Mouse (Mus musculus) heart, embryonic 14.5 days (tissue): ENCODE data around the gene Pbx1. TPM values are rescaled to one million over a fixed set of nuclear protein-coding genes. Genes with fewer than 3 reads are reported as not detected.

Experiments used
- ATAC-seq: fragments of 200-750 bp; cut with Nextera tagmentation; 2 replicates; pipeline ENCODE4 v1.8.0; 2017; ENCODE audit warnings: low read depth, moderate TSS enrichment; ENCODE audit not compliant: insufficient number of reproducible peaks, insufficient read depth, low FRiP score
- H3K27ac ChIP-seq, 2 experiments: fragments of 200-500 bp in 1 of 2; fragments of 300-500 bp in 1 of 2; sonication (generic) in 1 of 2; replicated peaks in 1 of 2; 2 replicates each; pipeline ENCODE4 v1.5.1; 2012 to 2014; ENCODE audit warnings: low read depth in 2 of 2, low read length in 2 of 2, control low read depth in 1 of 2, mild to moderate bottlenecking in 1 of 2, mixed read lengths in 1 of 2; ENCODE audit not compliant: control insufficient read depth in 1 of 2, insufficient read depth in 1 of 2
- H3K27me3 ChIP-seq: fragments of 300-500 bp; sonication (generic); 2 replicates; pipeline ENCODE4 v1.6.1; 2014; ENCODE audit warnings: mild to moderate bottlenecking, low read length, control low read depth; ENCODE audit not compliant: control insufficient read depth, insufficient read depth
- H3K36me3 ChIP-seq: fragments of 300-500 bp; sonication (generic); 2 replicates; pipeline ENCODE4 v1.6.1; 2014; ENCODE audit warnings: mild to moderate bottlenecking, control low read depth, low read length, mixed read lengths; ENCODE audit not compliant: control insufficient read depth, insufficient read depth
- H3K4me1 ChIP-seq, 2 experiments: fragments of 200-500 bp in 1 of 2; fragments of 300-500 bp in 1 of 2; sonication (generic) in 1 of 2; 2 replicates each; pipeline ENCODE4 v1.6.1; 2012 to 2014; ENCODE audit warnings: low read length in 2 of 2, control low read depth in 1 of 2, mixed read lengths in 1 of 2; ENCODE audit not compliant: control insufficient read depth in 2 of 2, insufficient read depth in 2 of 2
- H3K4me2 ChIP-seq: fragments of 300-500 bp; sonication (generic); 2 replicates; pipeline ENCODE4 v1.6.1; 2014; ENCODE audit warnings: mild to moderate bottlenecking, low read length
- H3K4me3 ChIP-seq, 2 experiments: fragments of 200-500 bp in 1 of 2; fragments of 300-500 bp in 1 of 2; sonication (generic) in 1 of 2; 2 replicates each; pipeline ENCODE4 v1.5.1; 2012 to 2014; ENCODE audit warnings: low read length in 2 of 2, mild to moderate bottlenecking in 2 of 2, control low read depth in 1 of 2, low read depth in 1 of 2, moderate library complexity in 1 of 2; ENCODE audit not compliant: control insufficient read depth in 1 of 2, insufficient read depth in 1 of 2
- H3K9ac ChIP-seq: fragments of 300-500 bp; sonication (generic); 2 replicates; pipeline ENCODE4 v1.6.1; 2014; ENCODE audit warnings: mild to moderate bottlenecking, low read length
- H3K9me3 ChIP-seq: fragments of 300-500 bp; sonication (generic); 2 replicates; pipeline ENCODE4 v1.6.1; 2016; ENCODE audit warnings: low read length, control low read depth; ENCODE audit not compliant: control insufficient read depth
- WGBS: fragments of 180-500 bp; shearing (Covaris S2); extraction: QIAGEN DNeasy Blood & Tissue Kit; methylation state at CpG from one replicate; pipeline ENCODE4 v1.1.7; 2014; 5-methylcytosine and 5-hydroxymethylcytosine counted together
- polyA plus RNA-seq: library from polyadenylated mRNA; unstranded; fragments of >200 nt; fragmentation: Nextera tagmentation; extraction: Ambion mirVana; gene quantifications from 2 replicates; pipeline ENCODE4 v1.2.1, GENCODE M21; 2014

Gene Pbx1
- polyA plus RNA-seq, 1 experiment from 2014 or later: 30.7 TPM

- Histone ChIP-seq H3K27me3 (no peaks in the 10 kb centered on the region), H3K36me3 (no peaks in the 10 kb centered on the region), H3K27ac (no peak overlapping the region), H3K4me1 (peaks cover 28 to 37% of the 10 kb centered on the region in 2 experiments), H3K4me2 (no peak overlapping the region), H3K9me3 (no peaks in the 10 kb centered on the region), H3K9ac (no peak overlapping the region), H3K4me3 (no peak overlapping the region)
- ATAC-seq: no peak
- 95% methylated on average over 5 of the region's 5 CpGs for WGBS
Measured at GRCm38 (mm10) chr1:168265090-168265489, 167.0 kb downstream of the Pbx1 start.

- H3K4me1 ChIP-seq: peaks cover 2 to 3% of the 10 kb centered on the region in 2 experiments; a peak in 3 of 4 replicates
- no peak overlapping the region for H3K27ac ChIP-seq
- H3K36me3 ChIP-seq: no peaks in the 10 kb centered on the region
- ATAC-seq: no peak
- H3K4me2 ChIP-seq: no peak overlapping the region
- H3K9ac ChIP-seq: no peak overlapping the region
- no peaks in the 10 kb centered on the region for H3K9me3 ChIP-seq
- WGBS: 82% methylated on average over 3 of the region's 3 CpGs
- no peaks in the 10 kb centered on the region for H3K27me3 ChIP-seq
- H3K4me3 ChIP-seq: no peak overlapping the region
Measured at GRCm38 (mm10) chr1:168260391-168260790, 171.7 kb downstream of the Pbx1 start.

- 89% methylated on average over 7 of the region's 7 CpGs for WGBS
- H3K4me2 ChIP-seq: no peak overlapping the region
Measured at GRCm38 (mm10) chr1:168258856-168259255, 173.2 kb downstream of the Pbx1 start.

GRCm38 (mm10) chr1:168255347-168255908 lies 176.6 kb downstream of the Pbx1 start:
- Histone ChIP-seq H3K4me3 (no peak overlapping the region), H3K9ac (no peak overlapping the region), H3K9me3 (no peaks in the 10 kb centered on the region), H3K4me1 (no peaks in the 10 kb centered on the region), H3K27me3 (no peaks in the 10 kb centered on the region), H3K27ac (no peak overlapping the region), H3K4me2 (no peak overlapping the region), H3K36me3 (no peaks in the 10 kb centered on the region)
- ATAC-seq: no peak
- 98% methylated on average over 9 of the region's 9 CpGs for WGBS

More at GRCm38 (mm10) chr1:168258856-168259255, 173.2 kb downstream of the Pbx1 start:
- no peak overlapping the region for H3K4me3 ChIP-seq
- H3K27me3 ChIP-seq: no peaks in the 10 kb centered on the region
- H3K4me1 ChIP-seq: no peaks in the 10 kb centered on the region
- H3K36me3 ChIP-seq: no peaks in the 10 kb centered on the region
- no peaks in the 10 kb centered on the region for H3K9me3 ChIP-seq
- no peak for ATAC-seq
- no peak overlapping the region for H3K27ac ChIP-seq
- H3K9ac ChIP-seq: no peak overlapping the region

- Histone ChIP-seq H3K9ac (peak overlapping the region; percentile 42), H3K4me2 (peak overlapping the region; percentile 33), H3K4me3 (no peak overlapping the region), H3K27me3 (no peaks in the 10 kb centered on the region), H3K27ac (peak overlapping the region; percentile 70 to 75), H3K4me1 (peaks cover 25 to 51% of the 10 kb centered on the region in 2 experiments), H3K36me3 (no peaks in the 10 kb centered on the region), H3K9me3 (no peaks in the 10 kb centered on the region)
- 27% methylated on average over 10 of the region's 10 CpGs for WGBS
- ATAC-seq: no peak; the same call in 1 of the 2 replicates
Measured at GRCm38 (mm10) chr1:168246968-168247724, 184.9 kb downstream of the Pbx1 start.

GRCm38 (mm10) chr1:168245539-168245938 lies 186.5 kb downstream of the Pbx1 start:
- ATAC-seq: no peak
- Histone ChIP-seq H3K4me3 (no peak overlapping the region), H3K27me3 (no peaks in the 10 kb centered on the region), H3K9ac (no peak overlapping the region), H3K27ac (peak overlapping the region; percentile 74), H3K4me2 (0 out of 2 replicates have a peak overlapping the region, but pooled peaks have one; percentile 17), H3K36me3 (no peaks in the 10 kb centered on the region), H3K9me3 (no peaks in the 10 kb centered on the region), H3K4me1 (peaks cover 37 to 67% of the 10 kb centered on the region in 2 experiments)
- 38% methylated on average over 5 of the region's 5 CpGs for WGBS

- ATAC-seq: no peak
- Histone ChIP-seq H3K9me3 (no peaks in the 10 kb centered on the region), H3K4me2 (no peak overlapping the region), H3K4me3 (no peak overlapping the region), H3K9ac (no peak overlapping the region), H3K36me3 (no peaks in the 10 kb centered on the region), H3K27ac (no peak overlapping the region), H3K4me1 (peaks cover 40 to 76% of the 10 kb centered on the region in 2 experiments), H3K27me3 (no peaks in the 10 kb centered on the region)
- WGBS: 76% methylated on average over 12 of the region's 12 CpGs
Measured at GRCm38 (mm10) chr1:168243759-168244158, 188.3 kb downstream of the Pbx1 start.
